Mouse (Mus musculus) liver, embryonic 16.5 days (tissue): ENCODE results near the gene Coasy. TPM values are rescaled to one million over a fixed set of nuclear protein-coding genes. Genes with fewer than 3 reads are reported as not detected.

ENCODE experiments used
- ATAC-seq: fragments of 200-750 bp; cut with Nextera tagmentation; 2 replicates; pipeline ENCODE4 v1.8.0; 2017; ENCODE audit warnings: low read depth, mild to moderate bottlenecking, moderate number of reproducible peaks, moderate library complexity
- H3K27ac ChIP-seq: fragments of 300-500 bp; sonication (generic); 2 replicates; pipeline ENCODE4 v1.5.1; 2014; ENCODE audit warnings: mild to moderate bottlenecking, low read length
- H3K27me3 ChIP-seq: fragments of 300-500 bp; sonication (generic); 2 replicates; pipeline ENCODE4 v1.6.1; 2014; ENCODE audit warnings: low read depth, low read length, mixed read lengths; ENCODE audit not compliant: control insufficient read depth, insufficient read depth
- H3K36me3 ChIP-seq: fragments of 300-500 bp; sonication (generic); 2 replicates; pipeline ENCODE4 v1.6.1; 2014; ENCODE audit warnings: mild to moderate bottlenecking; ENCODE audit not compliant: control insufficient read depth, insufficient read depth
- H3K4me1 ChIP-seq: fragments of 300-500 bp; sonication (generic); 2 replicates; pipeline ENCODE4 v1.6.1; 2014; ENCODE audit warnings: low read depth, low read length, mixed read lengths; ENCODE audit not compliant: control insufficient read depth
- H3K4me2 ChIP-seq: fragments of 300-500 bp; sonication (generic); 2 replicates; pipeline ENCODE4 v1.6.1; 2014; ENCODE audit warnings: low read depth, low read length, mixed read lengths
- H3K4me3 ChIP-seq: fragments of 300-500 bp; sonication (generic); 2 replicates; pipeline ENCODE4 v1.5.1; 2014; ENCODE audit warnings: low read depth, mild to moderate bottlenecking, low read length
- H3K9ac ChIP-seq: fragments of 300-500 bp; sonication (generic); 2 replicates; pipeline ENCODE4 v1.6.1; 2014; ENCODE audit warnings: low read depth, low read length
- H3K9me3 ChIP-seq: fragments of 300-500 bp; sonication (generic); replicated peaks from 2 replicates; pipeline ENCODE4 v1.6.1; 2016; ENCODE audit warnings: low read length; ENCODE audit not compliant: control insufficient read depth
- WGBS: fragments of 180-500 bp; shearing (Covaris S2); extraction: QIAGEN DNeasy Blood & Tissue Kit; methylation state at CpG from one replicate; pipeline ENCODE4 v1.1.7; 2014; ENCODE audit not compliant: insufficient replicate concordance; 5-methylcytosine and 5-hydroxymethylcytosine counted together
- polyA plus RNA-seq: library from polyadenylated mRNA; unstranded; fragments of >200 nt; fragmentation: Nextera tagmentation; extraction: Ambion mirVana; gene quantifications from 2 replicates; pipeline ENCODE4 v1.2.1, GENCODE M21; 2015

Gene Coasy
- polyA plus RNA-seq, 1 experiment from 2014 or later = 20.5 TPM

DNA sequence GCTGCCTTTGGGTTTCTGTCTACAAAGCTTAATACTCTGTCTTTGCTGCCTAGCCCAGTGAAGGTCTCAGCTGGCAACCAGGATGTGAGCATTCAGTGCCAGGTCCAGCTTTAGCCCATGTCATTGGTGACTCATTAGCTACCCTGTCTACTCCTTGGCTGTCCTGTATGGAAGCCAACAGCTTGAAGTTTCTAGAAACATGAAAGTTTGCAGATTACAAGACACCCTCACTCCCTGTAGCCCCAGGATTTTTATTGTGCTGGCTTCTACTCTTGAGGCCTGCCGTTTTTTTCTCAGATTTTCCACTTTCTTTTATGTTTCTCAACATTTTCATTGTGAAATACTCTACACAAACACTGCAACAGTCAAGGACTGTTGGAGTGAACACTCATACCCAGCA is 7.6 kb downstream of the Coasy start:
- H3K36me3 ChIP-seq = peaks cover 36% of the 10 kb centered on the region
- no peak overlapping the region for H3K27ac ChIP-seq
- peaks cover 35% of the 10 kb centered on the region for H3K4me1 ChIP-seq
- H3K27me3 ChIP-seq = no peaks in the 10 kb centered on the region
- no peak overlapping the region for H3K4me3 ChIP-seq
- no peaks in the 10 kb centered on the region for H3K9me3 ChIP-seq
- no peak for ATAC-seq
- no peak overlapping the region for H3K9ac ChIP-seq
- H3K4me2 ChIP-seq = no peak overlapping the region
- 64% methylated on average over 1 of the region's 1 CpGs for WGBS

DNA sequence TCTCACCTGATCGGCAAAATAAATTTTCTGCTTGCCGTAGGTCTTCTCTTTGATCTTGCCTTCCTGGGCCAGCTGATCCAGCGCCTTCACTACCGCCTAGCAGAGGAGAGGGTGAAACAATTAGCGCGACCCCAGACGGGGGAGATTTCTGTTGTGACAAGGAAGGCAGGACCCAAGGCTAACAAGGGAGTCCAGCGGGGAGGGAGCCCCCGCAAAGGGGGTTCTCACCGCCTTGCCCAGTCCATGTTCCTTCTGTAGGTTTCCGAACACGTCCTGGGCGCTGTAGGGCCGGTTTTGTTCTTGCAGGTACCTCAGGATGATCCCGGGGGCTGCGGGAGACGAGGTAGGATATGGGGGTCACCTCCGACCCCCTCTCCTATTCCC is 12.6 kb downstream of the Coasy start:
- Histone ChIP-seq H3K4me1 (peaks cover 18% of the 10 kb centered on the region), H3K36me3 (peaks cover 54% of the 10 kb centered on the region), H3K9ac (peak overlapping the region; percentile 94), H3K4me3 (peak overlapping the region; percentile 90), H3K4me2 (peak overlapping the region; percentile 88), H3K9me3 (no peaks in the 10 kb centered on the region), H3K27ac (0 out of 2 replicates have a peak overlapping the region, but pooled peaks have one; percentile 31), H3K27me3 (no peaks in the 10 kb centered on the region)
- ATAC-seq = 0 out of 2 replicates have a peak, but pooled peaks have one; percentile 6
- under 1% methylated on average over 18 of the region's 18 CpGs for WGBS

DNA sequence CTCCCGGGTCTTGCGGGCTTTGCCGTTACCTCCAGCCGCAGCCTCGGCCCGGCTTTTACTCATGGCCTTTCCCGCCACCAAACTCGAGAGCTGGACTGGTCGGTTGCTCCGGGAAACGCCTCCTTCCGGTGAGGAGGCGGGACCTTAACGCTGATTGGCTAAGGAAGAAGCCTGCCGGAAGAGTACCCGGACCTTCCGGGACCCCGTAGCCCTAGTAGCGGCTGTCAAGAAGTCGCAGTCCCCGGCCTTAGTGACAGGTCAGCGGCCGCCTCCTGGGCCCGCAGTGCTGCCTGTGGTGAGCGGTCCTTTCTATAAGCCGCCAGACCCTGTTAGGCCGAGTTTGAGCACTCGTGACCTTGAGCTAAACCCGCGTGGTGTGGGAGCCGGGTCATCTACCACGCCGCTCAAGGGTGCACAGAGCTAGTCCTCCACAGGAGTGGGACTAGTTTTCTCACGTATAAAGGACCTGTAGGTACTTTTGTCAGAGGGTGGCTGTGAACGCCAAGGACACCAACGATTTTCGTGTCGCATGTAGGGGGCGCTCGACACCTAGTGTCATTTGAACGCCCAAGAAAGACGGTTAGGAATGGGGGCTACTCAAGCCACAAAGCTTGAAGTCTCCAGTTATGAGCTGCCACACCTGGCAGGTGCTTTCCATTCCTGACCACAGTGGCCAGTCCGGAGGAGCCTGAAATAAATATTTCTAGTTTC is 13.1 kb downstream of the Coasy start, which contains the start of gene Psmc3ip:
TSS of gene Psmc3ip (minus strand) at position 123 of the 711 bp plus-strand sequence.
- no peaks in the 10 kb centered on the region for H3K27me3 ChIP-seq
- H3K4me3 ChIP-seq = peak within 1 kb of the TSS; percentile 90
- peak; percentile 98 for ATAC-seq
- peaks cover 18% of the 10 kb centered on the region for H3K4me1 ChIP-seq
- peak within 1 kb of the TSS; percentile 94 for H3K9ac ChIP-seq
- H3K27ac ChIP-seq = peak within 1 kb of the TSS; percentile 97
- H3K9me3 ChIP-seq = no peaks in the 10 kb centered on the region
- peak within 1 kb of the TSS; percentile 88 for H3K4me2 ChIP-seq
- H3K36me3 ChIP-seq = peaks cover 54% of the 10 kb centered on the region
- 0% methylated on average over 43 of the region's 43 CpGs for WGBS

DNA sequence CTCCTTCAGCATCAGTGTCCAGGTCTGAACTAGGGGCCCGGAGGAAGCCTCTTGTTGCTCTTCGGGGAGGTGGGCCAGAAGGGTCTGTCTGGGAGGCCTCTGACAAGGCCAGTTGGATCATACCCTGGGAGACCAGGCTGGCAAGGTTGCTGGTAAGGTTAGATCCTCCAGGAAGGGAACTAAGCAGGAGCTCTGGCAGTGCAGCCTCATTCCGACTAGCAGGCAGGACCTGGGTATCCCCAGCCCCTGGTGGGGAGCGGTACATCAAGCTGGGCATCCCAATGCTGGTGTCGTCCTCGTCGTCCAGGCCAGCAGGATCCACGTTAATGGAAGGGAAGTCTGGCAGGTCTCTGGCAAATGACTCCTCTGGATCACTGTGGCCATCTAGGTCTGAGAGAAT is 15.9 kb downstream of the Coasy start:
- H3K4me2 ChIP-seq = no peak overlapping the region
- no peak overlapping the region for H3K27ac ChIP-seq
- ATAC-seq = no peak
- H3K27me3 ChIP-seq = no peaks in the 10 kb centered on the region
- no peak overlapping the region for H3K9ac ChIP-seq
- no peak overlapping the region for H3K4me3 ChIP-seq
- no peaks in the 10 kb centered on the region for H3K9me3 ChIP-seq
- peaks cover 18% of the 10 kb centered on the region for H3K4me1 ChIP-seq
- WGBS = 82% methylated on average over 8 of the region's 8 CpGs
- peaks cover 48% of the 10 kb centered on the region for H3K36me3 ChIP-seq

DNA sequence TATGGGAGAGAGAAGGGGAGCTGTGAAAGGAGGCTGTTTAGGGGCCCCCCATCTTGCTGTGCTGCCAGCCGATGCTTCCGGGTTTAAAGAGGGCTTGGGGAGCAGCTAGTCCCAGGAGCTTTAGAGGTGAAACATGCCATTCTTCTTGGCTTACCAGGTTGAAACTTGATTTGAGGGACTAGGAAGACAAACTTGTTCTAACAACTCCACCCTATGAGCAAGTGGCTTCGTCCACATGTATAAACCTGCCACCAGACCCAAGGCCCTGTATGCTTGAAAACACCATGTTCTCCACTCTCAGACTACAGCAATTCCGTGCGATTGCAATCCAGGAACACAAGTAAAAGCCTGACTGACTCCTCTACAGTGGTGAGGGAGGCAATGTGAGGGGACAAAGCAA is 20.6 kb downstream of the Coasy start:
- WGBS = 83% methylated on average over 5 of the region's 5 CpGs
- H3K36me3 ChIP-seq = peaks cover 46% of the 10 kb centered on the region

DNA sequence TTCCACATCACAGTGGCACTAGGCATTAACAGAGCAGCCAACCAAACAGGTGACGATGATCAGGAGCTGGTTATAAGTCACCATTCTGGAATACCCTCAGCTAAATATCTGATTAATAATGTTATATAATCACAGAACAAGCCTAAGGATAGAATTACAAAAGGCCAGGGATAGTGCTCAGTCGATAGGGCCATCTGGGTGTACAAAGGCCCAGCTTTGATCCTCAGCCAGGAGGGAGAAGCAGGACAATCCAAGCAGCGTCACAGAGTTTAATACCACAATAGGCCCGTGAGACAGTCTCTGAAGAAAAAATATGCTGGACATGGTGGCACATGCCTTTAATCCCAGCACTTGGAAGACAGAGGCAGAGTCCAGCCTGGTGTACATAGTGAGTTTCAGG is 27.0 kb downstream of the Coasy start:
- Histone ChIP-seq H3K27ac (no peak overlapping the region), H3K27me3 (no peaks in the 10 kb centered on the region), H3K9ac (no peak overlapping the region), H3K4me1 (no peaks in the 10 kb centered on the region; the same call in 1 of the 2 replicates), H3K9me3 (no peaks in the 10 kb centered on the region), H3K4me3 (no peak overlapping the region), H3K4me2 (no peak overlapping the region), H3K36me3 (peaks cover 6% of the 10 kb centered on the region; the same call in 1 of the 2 replicates)
- WGBS = 87% methylated on average over 4 of the region's 4 CpGs
- no peak for ATAC-seq

More for the DNA sequence above, 20.6 kb downstream of the Coasy start:
- H3K9ac ChIP-seq = no peak overlapping the region
- H3K4me1 ChIP-seq = no peaks in the 10 kb centered on the region
- ATAC-seq = no peak
- H3K9me3 ChIP-seq = no peaks in the 10 kb centered on the region
- no peak overlapping the region for H3K4me2 ChIP-seq
- H3K27ac ChIP-seq = no peak overlapping the region
- no peaks in the 10 kb centered on the region for H3K27me3 ChIP-seq
- no peak overlapping the region for H3K4me3 ChIP-seq

DNA sequence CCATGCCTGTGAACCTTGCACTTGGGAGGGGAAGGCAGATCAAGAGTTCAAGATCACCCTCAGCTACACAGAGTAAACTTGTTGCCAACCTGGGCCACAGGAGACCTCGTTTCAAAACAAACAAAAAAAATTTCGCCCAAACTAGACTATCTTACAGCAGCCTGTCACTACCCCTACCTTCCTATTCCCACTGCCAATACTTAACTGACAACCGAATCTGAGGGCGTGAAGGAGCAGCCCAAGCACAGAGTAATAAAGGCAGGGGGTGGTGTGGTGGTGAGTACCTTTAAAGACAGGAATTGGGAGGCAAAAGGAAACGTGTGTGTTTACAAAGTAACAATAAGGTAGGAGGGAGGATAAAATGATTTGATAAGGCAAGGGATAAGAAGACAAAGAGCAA is 28.3 kb downstream of the Coasy start:
- Histone ChIP-seq H3K27me3 (no peaks in the 10 kb centered on the region), H3K4me2 (no peak overlapping the region), H3K27ac (no peak overlapping the region), H3K36me3 (peaks cover 2% of the 10 kb centered on the region; the same call in 1 of the 2 replicates), H3K9me3 (no peaks in the 10 kb centered on the region), H3K4me1 (no peaks in the 10 kb centered on the region; the same call in 1 of the 2 replicates), H3K9ac (no peak overlapping the region), H3K4me3 (no peak overlapping the region)
- no peak for ATAC-seq
- WGBS = 51% methylated on average over 5 of the region's 5 CpGs

DNA sequence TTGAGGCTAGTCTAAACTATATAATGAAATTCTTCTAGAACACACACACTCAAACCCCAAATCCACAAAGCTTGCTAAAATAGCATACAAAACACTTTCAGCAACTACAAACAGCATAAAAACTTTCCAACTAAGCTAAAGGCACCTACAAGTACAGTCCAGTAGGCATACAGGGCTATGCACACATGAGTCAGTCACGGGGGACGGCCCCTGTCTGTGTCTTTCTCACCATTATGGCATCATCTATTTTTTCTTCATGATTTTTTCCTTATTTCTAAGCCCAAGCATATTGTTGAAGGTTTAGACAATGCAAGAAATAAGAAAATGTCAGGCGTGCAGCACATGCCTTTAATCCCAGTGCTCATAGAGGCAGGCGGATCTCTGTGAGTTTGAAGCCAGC is 28.8 kb downstream of the Coasy start:
- 82% methylated on average over 4 of the region's 4 CpGs for WGBS
- H3K9ac ChIP-seq = no peak overlapping the region
- no peaks in the 10 kb centered on the region for H3K9me3 ChIP-seq
- H3K27me3 ChIP-seq = no peaks in the 10 kb centered on the region
- no peak overlapping the region for H3K4me3 ChIP-seq
- ATAC-seq = no peak
- no peak overlapping the region for H3K27ac ChIP-seq
- no peak overlapping the region for H3K4me2 ChIP-seq
- H3K36me3 ChIP-seq = no peaks in the 10 kb centered on the region
- peaks cover 3% of the 10 kb centered on the region; the same call in 1 of the 2 replicates for H3K4me1 ChIP-seq

DNA sequence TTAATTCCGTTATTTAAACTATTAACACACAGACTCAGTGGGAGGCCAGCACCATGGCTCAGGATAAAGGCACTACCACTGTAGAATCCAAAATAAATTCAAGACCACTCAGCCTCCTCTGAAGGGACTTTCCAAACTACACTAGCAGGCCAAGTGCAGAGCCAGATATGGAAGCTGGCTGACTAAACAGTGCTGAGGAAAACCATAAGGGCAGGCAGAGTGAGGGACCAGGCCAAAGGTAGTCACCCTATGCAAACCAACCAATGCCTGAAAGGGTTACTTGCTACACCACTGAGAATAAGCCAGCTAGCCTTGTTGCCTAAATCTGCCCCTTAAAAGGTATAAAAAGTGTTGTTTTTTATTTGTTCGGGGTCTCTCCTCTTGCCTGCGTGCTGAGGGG is 29.8 kb downstream of the Coasy start:
- Histone ChIP-seq H3K4me2 (no peak overlapping the region), H3K9ac (no peak overlapping the region), H3K27ac (no peak overlapping the region), H3K27me3 (no peaks in the 10 kb centered on the region), H3K9me3 (no peaks in the 10 kb centered on the region), H3K36me3 (peaks cover 2% of the 10 kb centered on the region; the same call in 1 of the 2 replicates), H3K4me1 (peaks cover 3% of the 10 kb centered on the region; the same call in 1 of the 2 replicates), H3K4me3 (no peak overlapping the region)
- ATAC-seq = no peak
- 89% methylated on average over 3 of the region's 3 CpGs for WGBS
